Mouse (Mus musculus) kidney, postnatal 4 days (tissue): ENCODE measurements around the gene Olfr56.
A peak's percentile ranks its signal among the peaks of the same experiment; 100 is the strongest.
"Not testable (repeated sequence)": the region's sequence is repeated elsewhere in the genome, so short reads cannot be mapped to it uniquely, and the experiment has no call there.

Source experiments
- DNase-seq, 2 experiments: peaks; one replicate each; pipeline ENCODE4 v3.0.0; 2021; ENCODE audit warnings: mixed read lengths in 2 of 2

Gene Olfr56

GRCm38 (mm10) chr11:49060061-49060460, 81.4 kb downstream of the Olfr56 start:
- DNase-seq, result not testable (repeated sequence)

GRCm38 (mm10) chr11:49061865-49062264, 83.2 kb downstream of the Olfr56 start:
- DNase-seq, result not testable (repeated sequence)

GRCm38 (mm10) chr11:49063713-49064469, 85.2 kb downstream of the Olfr56 start, which contains the start of gene Tgtp2:
Gene Tgtp2 (minus strand): TSS chr11:49064206.
- not testable (repeated sequence) for DNase-seq

- no peak for DNase-seq
Measured at GRCm38 (mm10) chr11:49068358-49068757, 89.7 kb downstream of the Olfr56 start.

DNA sequence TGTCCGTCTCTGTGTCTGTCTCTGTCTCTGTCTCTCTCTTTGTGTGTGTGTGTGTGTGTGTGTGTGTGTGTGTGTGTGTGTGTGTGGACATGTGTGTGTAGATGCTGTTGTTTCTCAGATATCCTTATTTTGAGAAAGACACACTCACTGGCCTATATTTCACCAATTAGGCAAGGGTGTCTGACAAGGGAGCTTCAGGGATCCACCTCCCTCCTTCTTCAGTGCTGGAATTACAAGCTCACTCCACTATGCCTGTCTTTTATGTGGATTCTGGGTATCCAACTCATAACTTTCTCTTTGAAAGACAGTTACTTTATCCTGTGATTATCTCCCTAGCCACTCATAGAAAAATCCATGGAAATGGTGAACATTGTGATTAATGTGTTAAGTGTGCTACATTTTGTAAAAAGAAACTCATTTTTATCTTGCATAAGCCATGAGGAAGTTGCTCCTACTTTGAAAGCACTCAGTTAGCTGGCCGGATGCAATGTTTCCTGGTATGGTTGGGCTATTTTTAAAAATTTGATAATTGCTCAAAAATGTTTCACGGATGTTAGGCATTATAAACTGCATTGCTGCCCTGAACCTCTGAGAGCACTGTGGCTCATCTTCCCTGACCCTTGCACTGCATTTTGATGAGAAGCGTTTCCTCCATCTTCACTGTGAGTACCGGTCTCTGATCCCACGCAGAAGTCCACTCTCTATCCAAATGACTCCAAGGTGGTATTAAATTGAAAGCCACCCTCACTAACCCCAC, 97.5 kb downstream of the Olfr56 start, which contains the start of gene Ifi47:
Gene Ifi47 (plus strand): TSS at position 587 of the 757 bp plus-strand sequence.
- not testable (repeated sequence) for DNase-seq

- DNase-seq, result no peak
Measured at GRCm38 (mm10) chr11:49077012-49077411, 98.3 kb downstream of the Olfr56 start.

- DNase-seq, result no peak
Measured at GRCm38 (mm10) chr11:49078719-49079118, 100.0 kb downstream of the Olfr56 start.

- DNase-seq, result no peak
Measured at GRCm38 (mm10) chr11:49080636-49081035, 101.9 kb downstream of the Olfr56 start.

DNA sequence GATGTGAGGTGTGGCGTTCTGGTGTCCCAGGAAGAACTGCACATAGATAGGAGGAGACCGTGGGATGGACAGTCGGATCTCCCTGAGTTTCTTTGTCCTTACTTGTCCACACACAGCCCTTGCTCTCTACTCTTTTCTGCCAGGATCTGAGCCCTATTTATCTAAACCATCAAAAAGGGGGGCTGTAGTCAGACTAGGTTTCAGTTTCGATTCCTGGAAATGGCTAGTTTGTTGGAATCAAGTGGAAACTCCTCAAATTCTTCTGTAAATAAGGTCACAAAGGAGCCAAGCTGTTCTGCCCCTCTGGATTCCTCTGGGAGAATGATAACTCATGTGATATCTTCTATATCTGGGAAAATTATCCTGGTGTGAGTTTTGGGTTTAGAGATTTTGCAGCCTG, 102.7 kb downstream of the Olfr56 start:
- no peak for DNase-seq

- no peak for DNase-seq
Measured at GRCm38 (mm10) chr11:49081886-49082285, 103.2 kb downstream of the Olfr56 start.

DNA sequence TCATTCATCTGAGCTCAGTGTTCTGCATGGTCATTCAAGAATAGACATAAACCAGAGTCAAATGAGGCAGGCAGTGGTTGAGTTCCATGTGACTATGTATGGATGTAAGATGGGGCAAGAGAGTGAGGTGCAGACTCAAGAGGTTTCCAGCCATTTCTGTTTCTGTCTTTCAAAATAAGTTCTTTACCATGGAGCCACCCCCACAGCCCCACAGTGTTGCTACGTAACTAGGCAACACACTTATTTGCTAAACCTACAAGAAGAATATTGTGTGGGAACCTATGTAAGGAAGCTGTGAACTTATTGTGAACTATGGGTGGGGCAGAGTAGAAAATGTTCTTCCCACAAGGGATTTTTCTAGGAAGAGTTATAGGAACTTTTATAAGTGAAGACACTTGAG, 104.5 kb downstream of the Olfr56 start:
- DNase-seq, result no peak

- DNase-seq, result no peak
Measured at GRCm38 (mm10) chr11:49083808-49084207, 105.1 kb downstream of the Olfr56 start.

GRCm38 (mm10) chr11:49084385-49084784, 105.7 kb downstream of the Olfr56 start:
- no peak for DNase-seq

DNA sequence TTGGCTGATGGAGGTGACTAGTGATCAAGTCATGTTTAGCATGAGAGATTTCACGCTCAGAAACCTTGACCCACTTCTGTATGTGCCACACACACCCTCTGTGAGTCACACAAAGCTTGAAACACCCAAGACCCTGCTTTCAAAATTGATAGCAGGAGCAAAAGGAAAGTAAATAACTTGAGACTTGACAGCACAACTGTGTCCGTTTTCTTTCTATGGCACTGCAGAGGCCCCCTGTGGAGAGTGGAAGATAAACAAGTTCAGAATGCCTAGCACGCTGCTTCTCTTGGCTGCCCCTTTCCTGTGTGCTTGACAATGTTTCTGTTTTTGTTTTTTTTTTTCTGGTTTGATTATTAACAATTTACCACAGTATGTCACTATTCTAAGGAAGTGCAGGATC, 106.2 kb downstream of the Olfr56 start:
- peak in 1 of 2 experiments; percentile 35 for DNase-seq

DNA sequence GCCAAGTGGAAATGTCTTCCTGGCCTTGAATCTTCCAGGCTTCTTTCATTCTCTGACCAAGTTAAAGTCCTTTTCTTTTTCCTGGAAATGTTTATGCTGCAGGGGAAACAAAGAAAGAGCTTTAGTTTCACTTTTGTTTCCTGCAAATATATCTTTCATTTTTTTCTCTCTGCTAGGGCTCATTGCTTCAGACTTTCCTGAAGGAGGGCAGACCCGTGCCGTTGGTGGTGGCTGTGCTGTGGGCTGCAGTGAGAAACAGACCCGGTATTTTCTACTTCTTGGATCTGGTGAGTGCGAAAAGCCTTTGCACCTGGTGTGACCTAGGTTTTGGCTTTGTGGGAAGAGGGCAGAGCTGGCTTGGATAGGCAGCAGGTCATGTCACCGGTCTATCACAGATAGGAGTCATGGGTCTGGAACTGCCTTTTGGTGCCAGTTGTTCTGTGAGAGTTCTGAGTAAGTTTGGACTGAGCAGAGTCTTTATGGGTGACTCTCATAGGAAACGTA, 108.2 kb downstream of the Olfr56 start:
- no peak for DNase-seq

GRCm38 (mm10) chr11:49087830-49088616, 109.3 kb downstream of the Olfr56 start:
- peak; percentile 51 to 71 for DNase-seq

GRCm38 (mm10) chr11:49088990-49089652, 110.4 kb downstream of the Olfr56 start:
- DNase-seq, result no peak

DNA sequence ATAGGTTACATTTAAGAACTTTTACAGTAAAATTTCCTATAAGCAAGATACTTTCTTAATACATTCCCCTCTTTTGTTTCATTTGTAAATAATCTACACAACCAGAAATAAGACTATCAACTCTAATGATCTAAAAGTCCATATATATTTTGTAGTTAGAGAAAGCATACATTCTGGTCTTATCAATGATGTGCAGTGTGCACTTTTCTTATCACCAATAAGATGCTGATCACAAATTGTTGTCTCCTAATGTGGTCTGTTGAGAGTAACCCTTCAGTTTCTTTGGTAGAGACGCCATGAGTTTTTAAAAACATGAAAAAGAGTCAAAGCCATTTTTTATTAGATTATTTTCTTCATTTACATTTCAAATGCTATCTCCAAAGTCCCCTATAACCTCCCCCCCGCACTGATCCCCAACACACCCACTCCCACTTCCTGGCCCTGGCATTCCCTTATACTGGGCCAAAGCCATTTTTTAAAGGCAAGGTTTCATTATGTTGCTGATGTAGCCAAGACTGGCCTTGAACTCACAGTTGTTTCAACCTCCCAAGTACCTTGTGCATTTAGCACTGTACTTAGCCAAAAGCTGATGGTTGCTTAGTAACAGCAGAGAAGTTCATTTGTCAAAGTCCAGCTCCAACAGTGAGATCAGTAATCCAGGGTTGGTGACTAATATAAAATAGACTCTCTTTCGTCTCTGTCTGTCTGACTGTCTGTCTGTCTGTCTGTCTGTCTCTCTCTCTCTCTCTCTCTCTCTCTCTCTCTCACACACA, 111.2 kb downstream of the Olfr56 start:
- no peak for DNase-seq

- DNase-seq, result no peak
Measured at GRCm38 (mm10) chr11:49090551-49090950, 111.9 kb downstream of the Olfr56 start.

DNA sequence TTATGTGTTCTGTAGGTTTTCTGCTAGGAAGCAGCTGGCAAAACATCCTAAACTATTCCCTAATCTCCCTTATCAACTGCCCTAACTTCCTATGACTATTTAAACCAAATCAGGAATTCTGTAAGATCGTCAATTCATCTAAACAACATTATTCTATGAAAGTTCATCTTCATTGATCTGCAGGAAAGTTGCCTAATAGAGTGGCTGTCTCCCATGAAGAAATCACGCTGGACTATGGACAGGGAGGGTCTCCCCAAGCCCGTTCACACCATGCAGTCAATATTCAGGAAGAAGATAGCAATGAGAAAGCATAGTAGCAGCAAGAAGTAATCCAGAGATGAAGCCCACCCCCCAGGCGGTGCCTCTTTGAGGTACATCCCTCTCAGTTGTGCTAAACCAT, 112.5 kb downstream of the Olfr56 start:
- no peak for DNase-seq

- no peak for DNase-seq
Measured at GRCm38 (mm10) chr11:49092053-49092586, 113.4 kb downstream of the Olfr56 start.
